Mouse (Mus musculus) testis, adult 2 months (tissue): ENCODE measurements around the gene Nlk.

Experiments used
- CTCF ChIP-seq: fragments of 200-500 bp; IDR thresholded peaks from 2 replicates; pipeline ENCODE4 v1.5.1; 2012; ENCODE audit warnings: low read depth, mild to moderate bottlenecking, inconsistent platforms, low read length, moderate library complexity; ENCODE audit not compliant: control insufficient read depth, insufficient read depth, insufficient replicate concordance
- POLR2A ChIP-seq: fragments of 200-500 bp; IDR thresholded peaks from 2 replicates; pipeline ENCODE4 v1.6.1; 2012; ENCODE audit warnings: low read depth, mild to moderate bottlenecking, inconsistent platforms, low read length, moderate library complexity; ENCODE audit not compliant: control insufficient read depth

- TF ChIP-seq CTCF (no peak), POLR2A (no peak)
These were observed 32.3 kb downstream of the Nlk start for GRCm38 (mm10) chr11:78664853-78665252.
